Mouse (Mus musculus): Measurements from ENCODE around the gene Nxpe5.

DNA sequence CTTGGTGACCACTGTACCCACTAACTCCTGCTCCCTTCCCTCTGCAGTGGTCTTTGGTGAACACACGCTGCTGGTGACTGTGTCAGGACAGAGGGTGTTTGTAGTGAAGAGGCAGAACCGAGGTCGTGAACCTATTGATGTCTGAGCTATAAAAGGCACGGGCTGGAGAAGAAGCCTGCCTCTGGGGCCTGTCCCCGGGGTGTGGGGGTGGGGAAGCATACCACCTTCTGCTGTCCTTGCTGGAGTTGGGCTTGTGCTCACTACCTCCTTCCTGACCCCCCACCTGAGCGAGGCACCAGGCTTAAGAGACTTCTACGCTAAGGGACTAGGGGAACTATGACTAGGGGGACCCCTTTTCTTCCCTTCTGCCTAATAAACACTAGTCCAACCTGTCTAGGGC lies 33.3 kb downstream of the Nxpe5 start:
- no peak for TF ChIP-seq HCFC1 (IDR thresholded peaks at IDR 0.05; ENCODE audit: borderline replicate concordance, insufficient read depth, low read length)
- no peak for TF ChIP-seq MAFK (IDR thresholded peaks at IDR 0.05; ENCODE audit: insufficient read depth, low read depth, low read length)

Measured in ES-E14 (cell line).